Mouse (Mus musculus): ENCODE measurements around the gene Lrrc75a. TPM values are rescaled to one million over a fixed set of nuclear protein-coding genes. Genes with fewer than 3 reads are reported as not detected.
A peak's percentile ranks its signal among the peaks of the same experiment; 100 is the strongest.

The Lrrc75a gene
- polyA plus RNA-seq, 1 experiment: 6.4 TPM

DNA sequence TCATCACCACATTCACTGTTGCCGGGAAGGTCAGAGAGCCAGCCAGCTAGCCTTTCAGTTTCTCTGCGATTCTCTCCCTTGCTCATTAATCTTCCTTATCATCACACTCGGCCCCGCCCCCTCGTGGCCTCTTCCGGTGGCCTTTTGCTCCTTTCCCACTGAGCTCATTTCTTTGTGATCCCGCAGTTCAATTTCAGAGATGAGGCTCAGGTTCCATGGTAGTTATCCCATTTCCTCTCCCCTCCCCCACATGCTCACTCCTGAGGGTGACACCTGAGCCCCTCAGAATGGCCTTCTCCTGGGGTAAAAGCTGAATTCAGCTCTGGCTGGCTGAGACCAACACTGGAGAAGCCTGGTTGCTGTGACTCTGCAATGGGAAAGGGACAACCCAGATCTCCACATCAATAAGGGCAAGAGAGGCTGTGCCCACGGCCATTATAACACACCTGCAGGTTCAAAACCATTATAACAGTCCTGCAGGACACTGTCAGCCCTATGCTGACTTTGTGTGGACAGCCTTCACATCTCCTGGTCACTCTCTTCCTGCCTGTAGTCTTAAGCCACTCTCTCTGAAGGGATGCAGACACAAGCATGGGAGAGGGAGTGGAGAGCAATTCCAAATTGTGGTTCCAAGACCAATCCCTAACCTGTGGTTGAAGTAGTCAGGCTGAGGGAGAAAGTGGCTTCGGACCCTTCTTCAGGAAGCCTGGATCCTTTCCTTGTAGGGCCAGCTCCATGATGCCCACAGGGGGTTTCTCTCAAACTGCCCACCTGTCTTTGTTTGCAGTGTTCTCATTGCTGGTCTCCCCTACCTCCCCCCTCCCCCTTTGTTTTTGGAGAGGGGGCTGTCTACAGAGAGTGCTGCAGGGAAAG, 18.7 kb downstream of the Lrrc75a start:
- H3K4me3 ChIP-seq (ENCODE audit: low read depth, low read length): no peak overlapping the region
- TF ChIP-seq CTCF (IDR thresholded peaks at IDR 0.05; ENCODE audit: low read depth, low read length) (no peak), EP300 (IDR thresholded peaks at IDR 0.05; ENCODE audit: insufficient read depth, low read depth, low read length) (no peak), POLR2A (IDR thresholded peaks at IDR 0.05; ENCODE audit: insufficient read depth, low read length) (no peak)
- no peaks in the 10 kb centered on the region for H3K36me3 ChIP-seq (ENCODE audit: control insufficient read depth, insufficient read depth, low read length, poor library complexity, severe bottlenecking)
- H3K4me1 ChIP-seq (ENCODE audit: control insufficient read depth, insufficient read depth, low read length): peaks cover 11% of the 10 kb centered on the region
- no peak overlapping the region for H3K9ac ChIP-seq (ENCODE audit: low read depth, poor library complexity, severe bottlenecking)
- H3K27me3 ChIP-seq (ENCODE audit: control insufficient read depth, insufficient read depth, low read length, poor library complexity, severe bottlenecking): no peaks in the 10 kb centered on the region
- H3K9me3 ChIP-seq (replicated peaks; ENCODE audit: control insufficient read depth, insufficient read depth, low read length, poor library complexity, severe bottlenecking): no peaks in the 10 kb centered on the region
- H3K27ac ChIP-seq (ENCODE audit: insufficient read depth, low read length): peak overlapping the region; percentile 42

DNA sequence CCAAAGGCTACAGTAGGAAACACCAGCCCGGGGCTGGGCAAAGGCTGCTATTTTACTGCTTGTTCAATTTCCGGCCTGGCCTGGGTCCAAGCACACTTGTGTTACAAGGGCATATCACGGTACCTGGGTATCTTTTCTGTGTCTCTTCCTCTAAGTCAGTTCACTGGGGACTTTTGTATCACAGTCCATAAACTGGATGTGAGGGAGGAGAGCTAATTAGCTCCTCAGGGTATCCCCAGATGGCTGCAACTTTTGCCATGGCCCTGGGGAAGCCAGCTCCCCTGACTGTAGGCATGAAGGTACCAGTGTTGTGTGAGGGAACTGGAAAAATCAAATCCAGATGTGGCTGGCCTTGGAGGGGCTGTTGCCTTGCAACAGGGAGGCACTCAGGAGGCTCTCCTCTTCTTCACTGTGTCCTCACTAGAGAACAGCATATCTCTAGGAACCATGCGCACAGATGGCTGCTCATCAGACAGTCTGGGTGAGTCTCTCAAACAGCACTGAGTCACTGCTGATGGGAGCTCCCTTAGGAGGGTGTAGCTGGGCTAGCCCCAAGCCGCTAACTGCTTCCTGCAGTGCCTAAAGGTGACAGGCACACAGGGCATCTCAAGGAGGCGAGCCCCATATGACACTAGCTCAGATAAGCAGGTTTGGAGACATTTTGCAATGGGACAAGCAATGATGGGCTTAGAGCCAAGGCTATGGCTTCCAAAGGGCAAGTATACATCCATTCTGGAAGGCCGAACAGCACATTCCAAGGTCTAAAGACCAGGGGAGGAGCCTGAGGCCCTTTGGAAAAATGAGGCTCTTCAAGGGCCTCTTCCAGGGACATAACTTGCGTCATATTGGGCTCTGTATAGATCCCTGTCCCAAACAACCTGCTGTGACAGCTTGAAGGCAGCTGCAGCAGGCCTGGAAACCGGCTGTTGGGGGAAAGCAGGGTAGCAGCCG, 23.7 kb downstream of the Lrrc75a start:
- Histone ChIP-seq H3K4me1 (ENCODE audit: control insufficient read depth, insufficient read depth, low read length) (peaks cover 11% of the 10 kb centered on the region), H3K27me3 (ENCODE audit: control insufficient read depth, insufficient read depth, low read length, poor library complexity, severe bottlenecking) (no peaks in the 10 kb centered on the region), H3K36me3 (ENCODE audit: control insufficient read depth, insufficient read depth, low read length, poor library complexity, severe bottlenecking) (no peaks in the 10 kb centered on the region), H3K9me3 (replicated peaks; ENCODE audit: control insufficient read depth, insufficient read depth, low read length, poor library complexity, severe bottlenecking) (no peaks in the 10 kb centered on the region), H3K9ac (ENCODE audit: low read depth, poor library complexity, severe bottlenecking) (no peak overlapping the region), H3K27ac (ENCODE audit: insufficient read depth, low read length) (no peak overlapping the region), H3K4me3 (ENCODE audit: low read depth, low read length) (no peak overlapping the region)
- TF ChIP-seq CTCF (IDR thresholded peaks at IDR 0.05; ENCODE audit: low read depth, low read length) (no peak), POLR2A (IDR thresholded peaks at IDR 0.05; ENCODE audit: insufficient read depth, low read length) (no peak), EP300 (IDR thresholded peaks at IDR 0.05; ENCODE audit: insufficient read depth, low read depth, low read length) (no peak)

DNA sequence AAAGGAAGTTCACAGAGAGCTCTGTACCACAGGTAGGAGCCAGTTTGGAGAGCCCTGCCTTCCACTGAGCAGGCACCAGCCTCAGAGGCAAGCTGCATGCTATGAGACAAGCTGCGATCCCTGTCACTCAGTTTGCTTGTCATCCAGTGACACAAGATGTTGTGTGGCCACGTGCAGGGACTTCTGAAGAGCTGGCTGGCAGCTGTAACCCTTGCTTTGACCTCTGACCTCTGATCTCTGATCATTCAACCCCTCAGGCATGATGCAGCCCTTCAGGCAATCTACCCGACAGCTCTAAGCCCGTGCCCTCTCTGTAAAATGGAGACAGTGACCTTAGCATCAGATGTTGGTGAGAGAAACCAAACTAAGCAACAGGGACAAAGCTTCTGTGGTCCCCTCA, 25.5 kb downstream of the Lrrc75a start:
- H3K36me3 ChIP-seq (ENCODE audit: control insufficient read depth, insufficient read depth, low read length, poor library complexity, severe bottlenecking): no peaks in the 10 kb centered on the region
- no peak overlapping the region for H3K4me3 ChIP-seq (ENCODE audit: low read depth, low read length)
- H3K27ac ChIP-seq (ENCODE audit: insufficient read depth, low read length): no peak overlapping the region
- no peak overlapping the region for H3K9ac ChIP-seq (ENCODE audit: low read depth, poor library complexity, severe bottlenecking)
- peaks cover 7% of the 10 kb centered on the region for H3K4me1 ChIP-seq (ENCODE audit: control insufficient read depth, insufficient read depth, low read length)
- TF ChIP-seq POLR2A (IDR thresholded peaks at IDR 0.05; ENCODE audit: insufficient read depth, low read length) (no peak), EP300 (IDR thresholded peaks at IDR 0.05; ENCODE audit: insufficient read depth, low read depth, low read length) (no peak)
- no peaks in the 10 kb centered on the region for H3K9me3 ChIP-seq (replicated peaks; ENCODE audit: control insufficient read depth, insufficient read depth, low read length, poor library complexity, severe bottlenecking)
- no peaks in the 10 kb centered on the region for H3K27me3 ChIP-seq (ENCODE audit: control insufficient read depth, insufficient read depth, low read length, poor library complexity, severe bottlenecking)

DNA sequence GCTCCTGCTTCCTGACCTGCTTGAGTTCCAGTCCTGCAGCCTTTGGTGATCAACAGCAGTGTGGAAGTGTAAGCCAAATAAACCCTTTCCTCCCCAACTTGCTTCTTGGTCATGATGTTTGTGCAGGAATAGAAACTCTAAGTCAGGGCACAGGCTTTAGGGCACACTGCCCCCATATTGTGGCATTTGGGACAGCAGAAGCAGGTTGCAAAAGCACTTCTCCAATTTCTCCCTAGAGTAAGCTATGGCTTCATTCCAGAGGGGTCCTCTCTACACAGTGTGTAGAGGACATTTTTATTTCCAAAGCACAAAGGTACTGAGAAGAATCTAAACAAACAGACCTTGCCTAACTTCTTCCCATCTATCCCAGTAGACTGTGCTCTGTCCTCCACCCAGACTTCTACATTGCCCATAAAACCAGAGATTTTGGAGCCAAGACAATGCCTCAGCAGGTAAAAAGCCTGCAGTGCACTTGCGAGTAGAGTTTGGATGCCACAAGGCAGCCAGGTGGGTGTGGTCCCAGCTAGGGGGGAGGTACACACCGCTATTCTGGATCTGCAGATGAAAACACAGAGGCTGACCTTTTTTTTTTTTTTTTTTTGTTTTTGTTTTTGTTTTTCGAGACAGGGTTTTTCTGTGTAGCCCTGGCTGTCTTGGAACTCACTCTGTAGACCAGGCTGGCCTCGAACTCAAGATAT, 26.6 kb downstream of the Lrrc75a start:
- H3K27me3 ChIP-seq (ENCODE audit: control insufficient read depth, insufficient read depth, low read length, poor library complexity, severe bottlenecking): no peaks in the 10 kb centered on the region
- no peaks in the 10 kb centered on the region for H3K9me3 ChIP-seq (replicated peaks; ENCODE audit: control insufficient read depth, insufficient read depth, low read length, poor library complexity, severe bottlenecking)
- TF ChIP-seq POLR2A (IDR thresholded peaks at IDR 0.05; ENCODE audit: insufficient read depth, low read length) (no peak), CTCF (IDR thresholded peaks at IDR 0.05; ENCODE audit: low read depth, low read length) (no peak), EP300 (IDR thresholded peaks at IDR 0.05; ENCODE audit: insufficient read depth, low read depth, low read length) (no peak)
- no peak overlapping the region for H3K27ac ChIP-seq (ENCODE audit: insufficient read depth, low read length)
- no peaks in the 10 kb centered on the region for H3K36me3 ChIP-seq (ENCODE audit: control insufficient read depth, insufficient read depth, low read length, poor library complexity, severe bottlenecking)
- no peak overlapping the region for H3K4me3 ChIP-seq (ENCODE audit: low read depth, low read length)
- H3K9ac ChIP-seq (ENCODE audit: low read depth, poor library complexity, severe bottlenecking): no peak overlapping the region
- peaks cover 7% of the 10 kb centered on the region for H3K4me1 ChIP-seq (ENCODE audit: control insufficient read depth, insufficient read depth, low read length)

DNA sequence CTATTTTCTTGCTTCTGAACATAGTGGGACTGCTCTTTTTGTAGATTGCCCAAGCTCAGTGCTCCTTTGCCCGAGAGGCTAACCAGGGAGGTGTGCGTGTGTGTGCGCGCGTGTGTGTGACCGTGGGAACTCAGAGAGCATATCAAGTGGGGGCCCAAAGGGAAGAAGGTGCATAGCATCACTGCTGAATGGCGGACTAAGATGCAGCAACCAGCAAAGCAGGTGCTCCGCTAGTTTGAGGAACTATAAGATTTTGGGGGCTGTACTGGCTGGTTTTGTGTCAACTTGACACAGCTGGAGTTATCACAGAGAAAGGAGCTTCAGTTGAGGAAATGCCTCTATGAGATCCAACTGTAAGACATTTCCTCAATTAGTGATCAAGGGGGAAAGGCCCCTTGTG, 27.2 kb downstream of the Lrrc75a start:
- TF ChIP-seq POLR2A (IDR thresholded peaks at IDR 0.05; ENCODE audit: insufficient read depth, low read length): no peak
- no peak for TF ChIP-seq CTCF (IDR thresholded peaks at IDR 0.05; ENCODE audit: low read depth, low read length)
- no peak for TF ChIP-seq EP300 (IDR thresholded peaks at IDR 0.05; ENCODE audit: insufficient read depth, low read depth, low read length)
- no peaks in the 10 kb centered on the region for H3K27me3 ChIP-seq (ENCODE audit: control insufficient read depth, insufficient read depth, low read length, poor library complexity, severe bottlenecking)
- no peak overlapping the region for H3K9ac ChIP-seq (ENCODE audit: low read depth, poor library complexity, severe bottlenecking)
- no peak overlapping the region for H3K27ac ChIP-seq (ENCODE audit: insufficient read depth, low read length)
- H3K4me3 ChIP-seq (ENCODE audit: low read depth, low read length): no peak overlapping the region
- H3K36me3 ChIP-seq (ENCODE audit: control insufficient read depth, insufficient read depth, low read length, poor library complexity, severe bottlenecking): no peaks in the 10 kb centered on the region
- H3K9me3 ChIP-seq (replicated peaks; ENCODE audit: control insufficient read depth, insufficient read depth, low read length, poor library complexity, severe bottlenecking): no peaks in the 10 kb centered on the region
- H3K4me1 ChIP-seq (ENCODE audit: control insufficient read depth, insufficient read depth, low read length): peaks cover 7% of the 10 kb centered on the region

Measured in ES-Bruce4 (cell line).